Mouse (Mus musculus) limb, embryonic 12.5 days (tissue): ENCODE results near the gene Cox17. TPM values are rescaled to one million over a fixed set of nuclear protein-coding genes. Genes with fewer than 3 reads are reported as not detected.

Experiments used
- ATAC-seq: fragments of 200-750 bp; cut with Nextera tagmentation; 2 replicates; pipeline ENCODE4 v1.8.0; 2017; ENCODE audit warnings: low read depth, moderate TSS enrichment; ENCODE audit not compliant: insufficient number of reproducible peaks, insufficient read depth, low FRiP score, low TSS enrichment
- H3K27ac ChIP-seq: fragments of 300-500 bp; sonication (generic); 2 replicates; pipeline ENCODE4 v1.5.1; 2016; ENCODE audit warnings: mild to moderate bottlenecking, moderate library complexity
- H3K27me3 ChIP-seq: fragments of 300-500 bp; sonication (generic); 2 replicates; pipeline ENCODE4 v1.6.1; 2016; ENCODE audit warnings: mild to moderate bottlenecking, moderate library complexity
- H3K36me3 ChIP-seq: fragments of 300-500 bp; sonication (generic); 2 replicates; pipeline ENCODE4 v1.6.1; 2016; ENCODE audit warnings: mild to moderate bottlenecking, moderate library complexity
- H3K4me1 ChIP-seq: fragments of 300-500 bp; sonication (generic); replicated peaks from 2 replicates; pipeline ENCODE4 v1.6.1; 2016
- H3K4me2 ChIP-seq: fragments of 300-500 bp; sonication (generic); 2 replicates; pipeline ENCODE4 v1.6.1; 2016; ENCODE audit warnings: mild to moderate bottlenecking, moderate library complexity
- H3K4me3 ChIP-seq: fragments of 300-500 bp; sonication (generic); replicated peaks from 2 replicates; pipeline ENCODE4 v1.5.1; 2016; ENCODE audit warnings: mild to moderate bottlenecking
- H3K9ac ChIP-seq: fragments of 300-500 bp; sonication (generic); replicated peaks from 2 replicates; pipeline ENCODE4 v1.6.1; 2016; ENCODE audit warnings: mild to moderate bottlenecking, moderate library complexity
- H3K9me3 ChIP-seq: fragments of 300-500 bp; sonication (generic); 2 replicates; pipeline ENCODE4 v1.6.1; 2016; ENCODE audit warnings: mild to moderate bottlenecking, moderate library complexity
- WGBS: fragments of 180-500 bp; shearing (Covaris S2); methylation state at CpG from one replicate; pipeline ENCODE4 v1.1.7; 2016; 5-methylcytosine and 5-hydroxymethylcytosine counted together
- polyA plus RNA-seq: library from polyadenylated mRNA; unstranded; fragments of >200 nt; fragmentation: Nextera tagmentation; extraction: Ambion mirVana; gene quantifications from 2 replicates; pipeline ENCODE4 v1.2.1, GENCODE M21; 2016

Gene Cox17
- polyA plus RNA-seq, 1 experiment from 2014 or later = 117 TPM

- H3K36me3 ChIP-seq = no peaks in the 10 kb centered on the region
- H3K4me3 ChIP-seq = no peak overlapping the region
- H3K4me2 ChIP-seq = no peak overlapping the region
- no peaks in the 10 kb centered on the region for H3K9me3 ChIP-seq
- no peak overlapping the region for H3K27ac ChIP-seq
- no peak overlapping the region for H3K9ac ChIP-seq
- no peak for ATAC-seq
- 76% methylated on average over 20 of the region's 20 CpGs for WGBS
- H3K4me1 ChIP-seq = peaks cover 9% of the 10 kb centered on the region
- no peaks in the 10 kb centered on the region for H3K27me3 ChIP-seq
Observed at GRCm38 (mm10) chr16:38362493-38363255, 15.9 kb downstream of the Cox17 start.

GRCm38 (mm10) chr16:38363256-38363595 lies 16.4 kb downstream of the Cox17 start:
- Histone ChIP-seq H3K4me1 (peaks cover 10% of the 10 kb centered on the region), H3K4me2 (no peak overlapping the region), H3K9me3 (no peaks in the 10 kb centered on the region), H3K9ac (no peak overlapping the region), H3K36me3 (no peaks in the 10 kb centered on the region), H3K27ac (no peak overlapping the region), H3K4me3 (no peak overlapping the region), H3K27me3 (no peaks in the 10 kb centered on the region)
- WGBS = 80% methylated on average over 3 of the region's 3 CpGs
- ATAC-seq = no peak

GRCm38 (mm10) chr16:38363657-38364056 lies 16.9 kb downstream of the Cox17 start:
- Histone ChIP-seq H3K9me3 (no peaks in the 10 kb centered on the region), H3K4me2 (no peak overlapping the region), H3K27me3 (no peaks in the 10 kb centered on the region), H3K4me1 (peaks cover 14% of the 10 kb centered on the region), H3K9ac (no peak overlapping the region), H3K36me3 (no peaks in the 10 kb centered on the region), H3K27ac (no peak overlapping the region), H3K4me3 (no peak overlapping the region)
- ATAC-seq = no peak
- WGBS = 92% methylated on average over 7 of the region's 7 CpGs

GRCm38 (mm10) chr16:38365390-38365789 lies 18.6 kb downstream of the Cox17 start:
- H3K4me3 ChIP-seq = no peak overlapping the region
- 82% methylated on average over 10 of the region's 10 CpGs for WGBS
- H3K36me3 ChIP-seq = no peaks in the 10 kb centered on the region
- H3K9ac ChIP-seq = no peak overlapping the region
- no peak for ATAC-seq
- H3K4me2 ChIP-seq = no peak overlapping the region
- H3K27me3 ChIP-seq = no peaks in the 10 kb centered on the region
- H3K27ac ChIP-seq = no peak overlapping the region
- H3K9me3 ChIP-seq = no peaks in the 10 kb centered on the region
- H3K4me1 ChIP-seq = peaks cover 20% of the 10 kb centered on the region

- no peak overlapping the region for H3K9ac ChIP-seq
- 80% methylated on average over 4 of the region's 4 CpGs for WGBS
- H3K4me1 ChIP-seq = peaks cover 20% of the 10 kb centered on the region
- no peaks in the 10 kb centered on the region for H3K36me3 ChIP-seq
- no peaks in the 10 kb centered on the region for H3K27me3 ChIP-seq
- ATAC-seq = no peak
- H3K9me3 ChIP-seq = no peaks in the 10 kb centered on the region
- no peak overlapping the region for H3K4me2 ChIP-seq
- H3K27ac ChIP-seq = no peak overlapping the region
- no peak overlapping the region for H3K4me3 ChIP-seq
Observed at GRCm38 (mm10) chr16:38366231-38366630, 19.4 kb downstream of the Cox17 start.

GRCm38 (mm10) chr16:38368336-38368735 lies 21.5 kb downstream of the Cox17 start:
- no peaks in the 10 kb centered on the region for H3K36me3 ChIP-seq
- no peak overlapping the region for H3K27ac ChIP-seq
- WGBS = 36% methylated on average over 10 of the region's 10 CpGs
- no peak overlapping the region for H3K4me2 ChIP-seq
- no peak overlapping the region for H3K4me3 ChIP-seq
- no peaks in the 10 kb centered on the region for H3K9me3 ChIP-seq
- no peak for ATAC-seq
- H3K4me1 ChIP-seq = peaks cover 10% of the 10 kb centered on the region
- no peak overlapping the region for H3K9ac ChIP-seq
- no peaks in the 10 kb centered on the region for H3K27me3 ChIP-seq

GRCm38 (mm10) chr16:38369000-38369399 lies 22.2 kb downstream of the Cox17 start:
- H3K4me1 ChIP-seq = peaks cover 10% of the 10 kb centered on the region
- no peaks in the 10 kb centered on the region for H3K27me3 ChIP-seq
- H3K4me3 ChIP-seq = no peak overlapping the region
- WGBS = 77% methylated on average over 7 of the region's 7 CpGs
- no peaks in the 10 kb centered on the region for H3K9me3 ChIP-seq
- H3K27ac ChIP-seq = no peak overlapping the region
- no peak overlapping the region for H3K4me2 ChIP-seq
- ATAC-seq = no peak
- H3K36me3 ChIP-seq = no peaks in the 10 kb centered on the region
- no peak overlapping the region for H3K9ac ChIP-seq

GRCm38 (mm10) chr16:38369431-38369830 lies 22.6 kb downstream of the Cox17 start:
- no peak overlapping the region for H3K4me2 ChIP-seq
- H3K9me3 ChIP-seq = no peaks in the 10 kb centered on the region
- H3K4me1 ChIP-seq = peaks cover 10% of the 10 kb centered on the region
- no peaks in the 10 kb centered on the region for H3K27me3 ChIP-seq
- no peak overlapping the region for H3K27ac ChIP-seq
- no peak overlapping the region for H3K4me3 ChIP-seq
- no peak for ATAC-seq
- H3K36me3 ChIP-seq = no peaks in the 10 kb centered on the region
- 89% methylated on average over 8 of the region's 8 CpGs for WGBS
- H3K9ac ChIP-seq = no peak overlapping the region

GRCm38 (mm10) chr16:38369992-38370484 lies 23.2 kb downstream of the Cox17 start:
- no peak overlapping the region for H3K4me2 ChIP-seq
- ATAC-seq = no peak
- H3K4me3 ChIP-seq = no peak overlapping the region
- no peak overlapping the region for H3K27ac ChIP-seq
- 72% methylated on average over 4 of the region's 4 CpGs for WGBS
- peaks cover 10% of the 10 kb centered on the region for H3K4me1 ChIP-seq
- no peak overlapping the region for H3K9ac ChIP-seq
- H3K36me3 ChIP-seq = no peaks in the 10 kb centered on the region
- no peaks in the 10 kb centered on the region for H3K27me3 ChIP-seq
- H3K9me3 ChIP-seq = no peaks in the 10 kb centered on the region

GRCm38 (mm10) chr16:38370633-38371374 lies 24.0 kb downstream of the Cox17 start:
- Histone ChIP-seq H3K4me3 (no peak overlapping the region), H3K36me3 (no peaks in the 10 kb centered on the region), H3K4me2 (no peak overlapping the region), H3K4me1 (peaks cover 10% of the 10 kb centered on the region), H3K27ac (peak overlapping the region; percentile 4; the same call in 1 of the 2 replicates), H3K9me3 (no peaks in the 10 kb centered on the region), H3K27me3 (no peaks in the 10 kb centered on the region), H3K9ac (no peak overlapping the region)
- ATAC-seq = no peak
- WGBS = 80% methylated on average over 8 of the region's 8 CpGs

- Histone ChIP-seq H3K4me3 (no peak overlapping the region), H3K27ac (no peak overlapping the region), H3K36me3 (no peaks in the 10 kb centered on the region), H3K27me3 (no peaks in the 10 kb centered on the region), H3K4me1 (peaks cover 17% of the 10 kb centered on the region), H3K9ac (0 out of 2 replicates have a peak overlapping the region, but pooled peaks have one; percentile 1), H3K9me3 (no peaks in the 10 kb centered on the region), H3K4me2 (no peak overlapping the region)
- no peak for ATAC-seq
- 88% methylated on average over 15 of the region's 15 CpGs for WGBS
Observed at GRCm38 (mm10) chr16:38371705-38372296, 25.0 kb downstream of the Cox17 start.
